Mouse (Mus musculus) hindbrain, embryonic 16.5 days (tissue): ENCODE results near the gene Slc25a39. TPM values are rescaled to one million over a fixed set of nuclear protein-coding genes. Genes with fewer than 3 reads are reported as not detected.

Experiments
- ATAC-seq: fragments of 200-750 bp; cut with Nextera tagmentation; 2 replicates; pipeline ENCODE4 v1.8.0; 2017; ENCODE audit warnings: moderate TSS enrichment, moderate library complexity
- H3K27ac ChIP-seq: fragments of 300-500 bp; sonication (generic); 2 replicates; pipeline ENCODE4 v1.5.1; 2014; ENCODE audit warnings: low read depth, mild to moderate bottlenecking, control low read depth, low read length, moderate library complexity
- H3K27me3 ChIP-seq: fragments of 300-500 bp; sonication (generic); replicated peaks from 2 replicates; pipeline ENCODE4 v1.6.1; 2014; ENCODE audit warnings: low read length; ENCODE audit not compliant: control insufficient read depth, insufficient read depth
- H3K36me3 ChIP-seq: fragments of 300-500 bp; sonication (generic); 2 replicates; pipeline ENCODE4 v1.6.1; 2014; ENCODE audit warnings: mild to moderate bottlenecking, low read length, moderate library complexity, mixed read lengths; ENCODE audit not compliant: control insufficient read depth, insufficient read depth
- H3K4me1 ChIP-seq: fragments of 300-500 bp; sonication (generic); 2 replicates; pipeline ENCODE4 v1.6.1; 2014; ENCODE audit warnings: low read depth, low read length; ENCODE audit not compliant: control insufficient read depth, insufficient read depth
- H3K4me2 ChIP-seq: fragments of 300-500 bp; sonication (generic); 2 replicates; pipeline ENCODE4 v1.6.1; 2014; ENCODE audit warnings: mild to moderate bottlenecking, low read length, control low read depth, moderate library complexity
- H3K4me3 ChIP-seq: fragments of 300-500 bp; sonication (generic); 2 replicates; pipeline ENCODE4 v1.5.1; 2014; ENCODE audit warnings: mild to moderate bottlenecking, low read length, control low read depth, moderate library complexity
- H3K9ac ChIP-seq: fragments of 300-500 bp; sonication (generic); 2 replicates; pipeline ENCODE4 v1.6.1; 2014; ENCODE audit warnings: low read depth, mild to moderate bottlenecking, control low read depth, low read length, moderate library complexity
- H3K9me3 ChIP-seq: fragments of 300-500 bp; sonication (generic); 2 replicates; pipeline ENCODE4 v1.6.1; 2014; ENCODE audit warnings: mild to moderate bottlenecking, low read length, moderate library complexity; ENCODE audit not compliant: control insufficient read depth
- WGBS: fragments of 180-500 bp; shearing (Covaris S2); extraction: QIAGEN DNeasy Blood & Tissue Kit; methylation state at CpG from one replicate; pipeline ENCODE4 v1.1.7; 2014; 5-methylcytosine and 5-hydroxymethylcytosine counted together
- polyA plus RNA-seq: library from polyadenylated mRNA; unstranded; fragments of >200 nt; fragmentation: Nextera tagmentation; extraction: Ambion mirVana; gene quantifications from 2 replicates; pipeline ENCODE4 v1.2.1, GENCODE M21; 2015

The Slc25a39 gene
- polyA plus RNA-seq, 1 experiment from 2014 or later, result 187 TPM

DNA sequence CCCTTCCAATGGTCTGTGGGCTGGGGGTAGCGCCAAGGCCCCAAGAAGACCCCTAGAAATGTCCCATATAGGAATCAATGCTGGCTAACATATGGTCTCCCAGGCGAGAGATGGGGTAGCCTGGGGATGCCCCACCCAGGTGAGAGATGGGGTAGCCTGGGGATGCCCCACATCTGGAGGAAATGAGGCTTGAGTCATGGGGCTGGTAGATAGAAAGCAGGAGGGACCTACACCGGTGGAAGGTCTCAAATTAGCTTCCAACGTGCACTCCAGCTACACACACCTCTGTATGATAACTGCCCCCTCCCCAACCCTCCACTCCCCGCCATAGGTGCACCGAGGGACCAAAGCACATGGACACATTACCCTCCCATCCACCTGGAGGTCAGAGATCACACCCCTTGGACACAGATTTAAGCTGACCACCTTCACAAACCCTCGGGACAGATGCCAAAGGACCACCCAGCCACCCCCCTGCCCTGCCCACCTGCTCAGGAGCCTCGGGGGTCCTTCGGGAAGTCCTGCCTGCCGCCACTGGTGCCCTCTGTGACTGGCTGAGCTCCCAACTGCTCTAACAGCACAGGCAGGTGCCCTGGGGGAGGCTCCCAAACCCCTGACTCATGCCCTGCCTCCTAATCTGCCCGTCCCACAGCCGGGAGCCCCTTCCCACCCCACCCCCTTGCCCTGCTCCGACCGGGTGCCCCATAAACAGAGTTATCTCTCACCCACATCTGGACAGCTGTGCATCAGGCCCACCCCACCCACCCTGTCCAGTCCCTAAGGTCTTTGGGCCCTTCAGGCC lies 43.0 kb downstream of the Slc25a39 start:
- Histone ChIP-seq H3K4me1 (no peaks in the 10 kb centered on the region), H3K9ac (no peak overlapping the region), H3K36me3 (no peaks in the 10 kb centered on the region), H3K27me3 (no peaks in the 10 kb centered on the region; the same call in 1 of the 2 replicates), H3K27ac (no peak overlapping the region), H3K9me3 (no peaks in the 10 kb centered on the region), H3K4me2 (no peak overlapping the region), H3K4me3 (no peak overlapping the region)
- no peak for ATAC-seq
- WGBS, result 82% methylated on average over 14 of the region's 14 CpGs

DNA sequence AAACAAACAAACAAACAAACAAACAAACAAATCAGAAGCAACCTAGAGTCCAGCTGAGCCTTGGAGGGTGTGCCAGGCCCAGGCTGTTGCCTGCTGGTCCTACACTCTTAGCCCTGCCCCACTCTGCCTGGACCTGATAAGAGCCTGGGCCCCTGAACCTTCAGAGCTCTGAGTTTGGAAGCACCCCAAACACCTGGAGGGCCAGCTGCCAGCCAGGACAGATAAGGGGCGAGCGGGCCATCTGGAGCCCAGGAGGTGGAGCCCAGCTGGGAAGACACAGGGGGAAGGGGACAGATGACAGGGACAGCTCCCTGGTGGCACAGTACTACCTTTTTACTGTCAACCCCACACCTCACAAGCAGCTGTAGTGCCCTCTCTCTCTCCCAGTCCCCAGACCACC lies 44.1 kb downstream of the Slc25a39 start:
- ATAC-seq, result no peak
- Histone ChIP-seq H3K27me3 (no peaks in the 10 kb centered on the region; the same call in 1 of the 2 replicates), H3K36me3 (no peaks in the 10 kb centered on the region), H3K4me1 (no peaks in the 10 kb centered on the region), H3K9ac (no peak overlapping the region), H3K27ac (no peak overlapping the region), H3K4me3 (no peak overlapping the region), H3K4me2 (no peak overlapping the region), H3K9me3 (no peaks in the 10 kb centered on the region)
- 80% methylated on average over 2 of the region's 2 CpGs for WGBS

DNA sequence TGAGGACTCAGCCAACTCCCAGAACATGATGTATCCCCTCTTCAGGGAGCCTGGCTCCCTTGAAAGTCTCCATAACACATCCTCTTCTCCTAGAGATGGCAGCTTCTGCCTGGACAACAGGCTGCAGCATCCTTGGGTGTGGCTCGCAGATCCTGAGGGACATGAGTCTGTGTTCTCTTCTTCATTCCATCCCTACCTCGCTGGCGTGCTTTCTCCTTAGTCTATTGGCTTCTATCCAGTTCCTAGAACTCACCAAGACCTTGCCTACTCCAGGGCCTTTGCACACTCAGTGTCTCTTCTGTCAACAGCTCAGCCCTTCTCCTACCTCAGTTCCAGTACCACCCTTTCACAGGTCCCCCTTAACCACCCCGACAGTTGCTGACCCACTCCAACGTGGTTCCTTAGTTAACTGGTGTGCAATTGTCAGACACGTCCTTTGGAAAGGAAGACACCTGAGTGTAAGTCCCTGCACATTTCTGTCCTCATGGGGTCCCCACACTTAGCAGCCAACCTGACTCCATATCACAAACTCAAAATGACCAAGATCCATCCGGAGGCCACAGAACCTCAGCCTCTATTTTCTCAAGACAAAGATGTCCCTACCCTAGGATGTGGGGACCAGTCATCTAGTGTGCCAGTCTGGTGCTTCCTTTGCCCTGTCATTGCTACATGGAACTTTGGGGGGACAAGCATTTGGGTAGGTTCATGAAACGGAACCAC lies 45.8 kb downstream of the Slc25a39 start:
- H3K9ac ChIP-seq, result no peak overlapping the region
- no peak overlapping the region for H3K27ac ChIP-seq
- no peaks in the 10 kb centered on the region; the same call in 1 of the 2 replicates for H3K27me3 ChIP-seq
- H3K4me3 ChIP-seq, result no peak overlapping the region
- WGBS, result 91% methylated on average over 8 of the region's 8 CpGs
- H3K9me3 ChIP-seq, result no peaks in the 10 kb centered on the region
- no peak overlapping the region for H3K4me2 ChIP-seq
- no peak for ATAC-seq
- no peaks in the 10 kb centered on the region for H3K4me1 ChIP-seq
- H3K36me3 ChIP-seq, result no peaks in the 10 kb centered on the region

DNA sequence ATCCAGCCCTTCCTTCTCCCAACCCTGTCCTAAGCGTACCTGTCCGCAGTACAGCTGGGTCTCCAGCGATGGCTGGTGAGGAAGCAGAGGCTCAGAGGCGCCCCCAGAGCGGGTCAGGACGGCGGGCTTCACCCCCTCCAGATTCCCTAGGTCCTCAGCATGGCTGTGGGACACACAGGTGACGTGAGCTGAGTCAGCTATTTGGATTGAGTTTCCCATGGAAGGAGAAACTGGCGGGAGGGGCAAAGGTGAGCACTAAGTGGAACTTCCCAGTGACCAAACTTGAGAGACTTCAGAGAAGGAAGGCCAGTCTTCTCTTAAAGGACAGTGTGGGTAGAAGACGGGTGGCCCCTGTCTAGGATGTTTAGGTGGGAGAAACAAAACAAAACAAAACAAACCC lies 49.4 kb downstream of the Slc25a39 start:
- no peaks in the 10 kb centered on the region for H3K4me1 ChIP-seq
- 77% methylated on average over 10 of the region's 10 CpGs for WGBS
- no peak overlapping the region for H3K4me3 ChIP-seq
- no peaks in the 10 kb centered on the region; the same call in 1 of the 2 replicates for H3K27me3 ChIP-seq
- no peak for ATAC-seq
- H3K36me3 ChIP-seq, result no peaks in the 10 kb centered on the region
- no peak overlapping the region for H3K9ac ChIP-seq
- no peak overlapping the region for H3K27ac ChIP-seq
- H3K4me2 ChIP-seq, result no peak overlapping the region
- no peaks in the 10 kb centered on the region for H3K9me3 ChIP-seq

DNA sequence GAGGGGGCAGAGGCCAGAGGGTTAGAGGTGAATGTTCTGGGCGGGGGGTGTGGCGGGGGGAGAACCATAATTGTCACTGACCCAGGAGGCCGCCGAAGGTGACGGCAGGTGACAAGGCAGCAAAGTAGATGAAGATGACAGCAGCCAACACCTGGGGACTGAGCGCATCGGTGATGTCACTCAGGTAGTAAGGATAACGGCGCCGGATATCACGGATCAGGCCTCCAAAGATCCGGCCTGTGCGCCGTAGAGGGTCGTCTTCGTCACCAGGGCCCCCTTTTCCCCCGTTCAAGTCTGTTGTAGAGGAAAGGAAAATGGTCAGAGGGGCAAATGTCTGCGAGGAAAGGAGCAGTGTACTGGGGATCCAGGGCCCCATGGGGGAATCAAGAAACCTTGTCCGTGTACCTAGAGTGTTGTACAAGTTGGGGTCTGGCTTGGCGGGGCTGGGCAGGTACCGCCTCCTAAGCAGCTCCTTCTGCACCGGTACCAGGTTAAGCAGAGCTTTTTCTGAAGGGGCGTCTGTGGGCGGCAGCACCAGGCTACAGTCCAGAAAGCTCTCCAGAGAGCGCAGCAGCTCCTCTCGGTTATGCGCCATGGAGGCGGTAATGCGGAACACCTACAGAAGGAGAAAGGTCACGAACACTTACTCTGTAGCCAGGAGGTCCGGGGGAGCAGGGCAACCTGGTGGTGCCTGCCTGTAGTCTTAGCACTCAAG lies 51.0 kb downstream of the Slc25a39 start:
- H3K9me3 ChIP-seq, result no peaks in the 10 kb centered on the region
- no peaks in the 10 kb centered on the region for H3K4me1 ChIP-seq
- no peaks in the 10 kb centered on the region; the same call in 1 of the 2 replicates for H3K27me3 ChIP-seq
- WGBS, result 73% methylated on average over 31 of the region's 31 CpGs
- no peaks in the 10 kb centered on the region for H3K36me3 ChIP-seq
- no peak overlapping the region for H3K4me2 ChIP-seq
- H3K27ac ChIP-seq, result no peak overlapping the region
- ATAC-seq, result no peak
- no peak overlapping the region for H3K9ac ChIP-seq
- H3K4me3 ChIP-seq, result no peak overlapping the region

DNA sequence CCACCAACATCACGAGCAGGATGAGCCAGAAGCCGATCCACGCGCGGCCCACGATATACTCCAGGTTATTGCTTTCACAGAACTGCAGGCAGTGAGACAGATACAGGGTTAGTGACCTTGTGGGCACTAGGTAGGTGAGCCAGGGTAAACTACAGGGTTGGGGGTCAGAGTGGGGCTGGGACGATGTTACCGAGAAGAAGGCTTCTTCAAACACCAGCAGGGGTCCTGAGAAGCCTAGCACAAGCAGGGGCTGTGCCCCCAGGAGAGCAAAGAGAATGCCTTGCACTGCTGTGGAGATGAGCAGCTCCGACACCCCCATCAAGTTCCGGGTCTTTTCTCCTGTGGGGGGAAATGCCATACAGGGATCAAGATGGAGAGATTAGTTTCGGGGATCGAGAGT lies 51.6 kb downstream of the Slc25a39 start:
- no peak for ATAC-seq
- no peaks in the 10 kb centered on the region; the same call in 1 of the 2 replicates for H3K27me3 ChIP-seq
- H3K4me1 ChIP-seq, result no peaks in the 10 kb centered on the region
- no peaks in the 10 kb centered on the region for H3K36me3 ChIP-seq
- H3K9me3 ChIP-seq, result no peaks in the 10 kb centered on the region
- 83% methylated on average over 12 of the region's 12 CpGs for WGBS
- no peak overlapping the region for H3K9ac ChIP-seq
- no peak overlapping the region for H3K4me3 ChIP-seq
- H3K4me2 ChIP-seq, result no peak overlapping the region
- no peak overlapping the region for H3K27ac ChIP-seq

DNA sequence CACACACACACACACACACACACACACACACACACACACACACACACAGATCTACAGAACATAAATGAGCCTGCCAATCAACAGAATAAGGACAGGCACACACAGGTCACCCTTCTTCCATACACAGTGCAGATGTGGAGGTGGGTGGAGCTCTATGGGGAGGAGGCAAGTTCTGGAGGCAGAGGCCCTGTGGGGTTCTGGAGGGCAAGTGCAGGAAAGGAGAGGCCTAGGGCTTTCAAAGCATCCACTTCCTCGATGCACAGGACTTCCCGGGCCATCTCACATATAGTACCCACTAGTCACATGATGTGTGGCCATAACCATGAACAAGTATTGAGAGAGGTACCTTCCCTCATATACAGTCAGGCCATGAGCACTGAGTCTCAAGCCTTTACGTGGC lies 52.2 kb downstream of the Slc25a39 start:
- H3K9ac ChIP-seq, result no peak overlapping the region
- H3K36me3 ChIP-seq, result no peaks in the 10 kb centered on the region
- no peak overlapping the region for H3K27ac ChIP-seq
- H3K27me3 ChIP-seq, result no peaks in the 10 kb centered on the region
- no peaks in the 10 kb centered on the region for H3K9me3 ChIP-seq
- WGBS, result 87% methylated on average over 3 of the region's 3 CpGs
- H3K4me1 ChIP-seq, result no peaks in the 10 kb centered on the region
- no peak overlapping the region for H3K4me2 ChIP-seq
- no peak overlapping the region for H3K4me3 ChIP-seq
- ATAC-seq, result no peak

DNA sequence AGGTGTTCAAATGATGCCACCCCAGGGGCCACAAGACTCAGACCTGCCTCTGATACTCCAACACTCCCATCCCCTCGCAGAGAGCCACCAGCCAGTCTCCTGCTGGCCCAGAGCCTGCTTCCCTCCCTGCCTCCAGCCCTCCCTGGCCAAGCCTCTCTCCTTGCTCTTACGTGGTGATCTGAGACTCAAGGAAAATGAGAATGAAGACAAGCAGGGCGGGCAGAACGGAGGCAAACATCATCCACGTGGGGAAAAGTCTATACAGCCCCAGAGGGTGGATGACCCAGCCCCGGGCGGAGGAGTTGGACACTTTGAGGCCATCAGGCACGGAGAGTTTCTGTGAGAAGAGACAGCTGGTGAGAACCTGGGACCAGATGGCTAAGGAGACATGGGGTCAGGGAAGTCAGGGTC lies 54.7 kb downstream of the Slc25a39 start:
- Histone ChIP-seq H3K4me2 (no peak overlapping the region), H3K4me3 (no peak overlapping the region), H3K9ac (no peak overlapping the region), H3K27ac (no peak overlapping the region), H3K4me1 (no peaks in the 10 kb centered on the region), H3K36me3 (no peaks in the 10 kb centered on the region), H3K27me3 (no peaks in the 10 kb centered on the region), H3K9me3 (no peaks in the 10 kb centered on the region)
- WGBS, result 44% methylated on average over 8 of the region's 8 CpGs
- ATAC-seq, result no peak
